Comparison of ENCODE assay signal across 9 mouse cellular contexts in the genomic region with DNA sequence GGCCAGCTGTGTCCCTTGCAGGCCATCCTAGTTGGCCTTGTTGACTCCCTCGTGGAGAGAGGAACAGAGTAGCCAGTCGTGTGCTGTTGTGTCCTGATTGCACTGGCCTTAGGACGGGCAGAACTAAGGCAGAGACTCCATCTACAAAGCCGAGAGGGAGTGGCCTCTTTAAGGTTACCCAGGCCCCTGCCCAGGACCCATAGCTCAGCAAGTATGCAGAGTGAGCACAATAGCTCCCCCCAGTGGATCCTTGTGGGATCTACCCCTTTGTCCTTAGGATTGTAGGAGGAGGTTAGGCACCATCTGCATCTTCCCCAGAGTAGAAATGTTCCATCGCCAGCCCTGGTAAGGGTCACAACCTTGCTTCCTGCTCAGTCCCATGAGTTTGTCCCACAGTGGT. TPM values are rescaled to one million over a fixed set of nuclear protein-coding genes. Genes with fewer than 3 reads are reported as not detected.
DNase-seq lines count a peak whose midpoint lies in the region; ATAC-seq lines count a peak whose summit lies in the region.
"Had no signal": no experiment of that assay in that cellular context is flagged by ENCODE, and none has a peak within 500 bp of the region (broad histone marks: within the 10 kb centered on the region; RNA-seq: fewer than 3 reads in every experiment).

No protein-coding gene starts in this region.

- intact Hi-C loops in left cerebral cortex, postnatal 4 days (cut with DNase I), result loop anchor here (10.0 kb wide), 1 partner anchor 242 kb away; the partner anchor contains the start of genes Anapc16 and Ascc1

- no peak overlapping the region for H3K4me3 ChIP-seq in hindbrain, embryonic 12.5 days
- H3K4me3 ChIP-seq: neural tube, embryonic 12.5 days had no signal

- ATAC-seq in hindbrain, embryonic 12.5 days (ENCODE audit: low FRiP score), result 0 out of 2 replicates have a peak, but pooled peaks have one; percentile 19

- no peak overlapping the region for H3K9ac ChIP-seq in hindbrain, embryonic 12.5 days
- H3K9ac ChIP-seq: neural tube, embryonic 12.5 days had no signal

- H3K4me2 ChIP-seq in hindbrain, embryonic 12.5 days (replicated peaks), result no peak overlapping the region
- H3K4me2 ChIP-seq: neural tube, embryonic 12.5 days had no signal

- DNase-seq in ovary, postnatal 36 days (ENCODE audit: low spot score), result peak; percentile 47
- no peak for DNase-seq in ovary, adult 18-20 months (ENCODE audit: low spot score)
- peak; percentile 61 for DNase-seq in adipocyte (ENCODE audit: low spot score)
- peak; percentile 76 for DNase-seq in embryo, embryonic 10 days (ENCODE audit: low spot score)
- DNase-seq in left cerebral cortex, postnatal 4 days, result peak; percentile 61
- peak; percentile 82 for DNase-seq in naive thymus-derived CD4-positive, alpha-beta T cell, adult 2 months (ENCODE audit: low read depth)
- peak; percentile 74 for DNase-seq in thymus, postnatal 25 days

- no peaks in the 10 kb centered on the region for H3K27me3 ChIP-seq in hindbrain, embryonic 12.5 days
- H3K27me3 ChIP-seq: neural tube, embryonic 12.5 days had no signal

- H3K36me3 ChIP-seq in hindbrain, embryonic 12.5 days, result no peaks in the 10 kb centered on the region
- H3K36me3 ChIP-seq: neural tube, embryonic 12.5 days had no signal

- H3K27ac ChIP-seq in hindbrain, embryonic 12.5 days, result no peak overlapping the region
- H3K27ac ChIP-seq: neural tube, embryonic 12.5 days had no signal

- H3K9me3 ChIP-seq in hindbrain, embryonic 12.5 days (replicated peaks), result no peaks in the 10 kb centered on the region
- H3K9me3 ChIP-seq: neural tube, embryonic 12.5 days had no signal

- 35% methylated on average over 5 of the region's 5 CpGs for WGBS in hindbrain, embryonic 12.5 days

- H3K4me1 ChIP-seq in hindbrain, embryonic 12.5 days, result peaks cover 2% of the 10 kb centered on the region; the same call in 1 of the 2 replicates
- H3K4me1 ChIP-seq: neural tube, embryonic 12.5 days had no signal

RNA-seq across cellular contexts. Expression of gene Chst3, which starts 27.5 kb away (rescaled TPM):
- 3.2 and 3.7 TPM in 2 replicates for polyA plus RNA-seq in hindbrain, embryonic 12.5 days (2016; fragmentation: Nextera tagmentation; extraction: Ambion mirVana)
- total RNA-seq in left cerebral cortex, postnatal 4 days (2021), result 1 to 10 TPM; 2.6 to 2.8 TPM

RNA-seq across cellular contexts. Expression of gene Psap, which starts 30.9 kb away (rescaled TPM):
- polyA plus RNA-seq in hindbrain, embryonic 12.5 days (2016; fragmentation: Nextera tagmentation; extraction: Ambion mirVana), result 102 and 104 TPM in 2 replicates
- 100 to 1,000 TPM; 700 to 775 TPM for total RNA-seq in left cerebral cortex, postnatal 4 days (2021)
